Mouse (Mus musculus): ENCODE measurements around the gene Itga11.

Itga11 gene

GRCm38 (mm10) chr9:62689748-62690147 lies 12.1 kb downstream of the Itga11 start:
- no peak for DNase-seq

- no peak for DNase-seq
Observed at GRCm38 (mm10) chr9:62694054-62694453, 16.4 kb downstream of the Itga11 start.

GRCm38 (mm10) chr9:62695210-62695609 lies 17.6 kb downstream of the Itga11 start:
- DNase-seq, result no peak

GRCm38 (mm10) chr9:62696799-62697198 lies 19.2 kb downstream of the Itga11 start:
- no peak for DNase-seq

- DNase-seq, result no peak
Observed at GRCm38 (mm10) chr9:62707267-62707666, 29.6 kb downstream of the Itga11 start.

GRCm38 (mm10) chr9:62707870-62708269 lies 30.2 kb downstream of the Itga11 start:
- DNase-seq, result no peak

GRCm38 (mm10) chr9:62709983-62710382 lies 32.4 kb downstream of the Itga11 start:
- DNase-seq, result no peak

GRCm38 (mm10) chr9:62712374-62712773 lies 34.7 kb downstream of the Itga11 start:
- no peak for DNase-seq

GRCm38 (mm10) chr9:62713040-62713439 lies 35.4 kb downstream of the Itga11 start:
- no peak for DNase-seq

GRCm38 (mm10) chr9:62714336-62714735 lies 36.7 kb downstream of the Itga11 start:
- no peak for DNase-seq

- peak; percentile 48 for DNase-seq
Observed at GRCm38 (mm10) chr9:62717982-62718381, 40.4 kb downstream of the Itga11 start.

- DNase-seq, result no peak
Observed at GRCm38 (mm10) chr9:62721791-62722190, 44.2 kb downstream of the Itga11 start.

- no peak for DNase-seq
Observed at GRCm38 (mm10) chr9:62722716-62723115, 45.1 kb downstream of the Itga11 start.

- no peak for DNase-seq
Observed at GRCm38 (mm10) chr9:62724175-62724574, 46.5 kb downstream of the Itga11 start.

GRCm38 (mm10) chr9:62725247-62725646 lies 47.6 kb downstream of the Itga11 start:
- DNase-seq, result no peak

GRCm38 (mm10) chr9:62726472-62726871 lies 48.8 kb downstream of the Itga11 start:
- DNase-seq, result peak; percentile 61

GRCm38 (mm10) chr9:62744558-62745275 lies 67.1 kb downstream of the Itga11 start:
- peak; percentile 35 for DNase-seq

GRCm38 (mm10) chr9:62746646-62747045 lies 69.0 kb downstream of the Itga11 start:
- no peak for DNase-seq

- DNase-seq, result no peak
Observed at GRCm38 (mm10) chr9:62749666-62750065, 72.0 kb downstream of the Itga11 start.

- no peak for DNase-seq
Observed at GRCm38 (mm10) chr9:62750381-62750780, 72.8 kb downstream of the Itga11 start.

- no peak for DNase-seq
Observed at GRCm38 (mm10) chr9:62758288-62758687, 80.7 kb downstream of the Itga11 start.

GRCm38 (mm10) chr9:62759601-62760000 lies 82.0 kb downstream of the Itga11 start:
- peak; percentile 27 for DNase-seq

- DNase-seq, result peak; percentile 64
Observed at GRCm38 (mm10) chr9:62763478-62763877, 85.9 kb downstream of the Itga11 start.

GRCm38 (mm10) chr9:62765346-62765745 lies 87.7 kb downstream of the Itga11 start:
- no peak for DNase-seq

- no peak for DNase-seq
Observed at GRCm38 (mm10) chr9:62767464-62767863, 89.8 kb downstream of the Itga11 start.
